Mouse (Mus musculus): ENCODE measurements around the gene Tor1aip1. TPM values are rescaled to one million over a fixed set of nuclear protein-coding genes. Genes with fewer than 3 reads are reported as not detected.

Tor1aip1 gene
- polyA plus RNA-seq, 1 experiment from 2014 or later = 48.3 TPM

DNA sequence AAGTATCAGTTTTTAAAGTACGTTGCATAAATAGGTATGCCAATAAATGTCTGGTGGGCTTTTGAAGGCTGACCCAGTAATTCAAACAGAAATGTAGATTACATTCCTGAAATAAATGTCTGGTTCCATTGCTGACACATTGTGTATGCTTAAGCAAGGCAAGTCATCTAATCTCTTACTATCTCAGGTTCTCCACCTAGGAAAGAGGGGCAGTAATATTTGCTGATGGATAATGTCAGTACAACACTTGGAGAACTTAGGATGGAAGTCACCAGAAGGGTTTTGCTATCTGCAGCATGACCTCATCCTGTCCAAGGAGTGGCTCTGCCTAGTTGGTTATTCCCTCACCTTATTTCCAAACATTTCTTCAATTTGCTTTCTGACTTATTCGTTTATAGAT lies 41.8 kb downstream of the Tor1aip1 start:
- no peaks in the 10 kb centered on the region for H3K27me3 ChIP-seq (ENCODE audit: control insufficient read depth, insufficient read depth, low read length)
- no peak overlapping the region for H3K9ac ChIP-seq (replicated peaks; ENCODE audit: low read depth, low read length)
- 56% methylated on average over 2 of the region's 2 CpGs for WGBS
- no peak overlapping the region for H3K4me2 ChIP-seq (replicated peaks; ENCODE audit: low read depth, low read length)
- H3K4me3 ChIP-seq (ENCODE audit: low read depth, low read length) = no peak overlapping the region
- no peak overlapping the region for H3K27ac ChIP-seq (ENCODE audit: low read length)
- H3K36me3 ChIP-seq (ENCODE audit: control insufficient read depth, insufficient read depth, low read length) = no peaks in the 10 kb centered on the region
- no peaks in the 10 kb centered on the region for H3K9me3 ChIP-seq (ENCODE audit: control insufficient read depth, low read depth, low read length)
- H3K4me1 ChIP-seq (ENCODE audit: control insufficient read depth, insufficient read depth, low read length) = peaks cover 4% of the 10 kb centered on the region; the same call in 1 of the 2 replicates
- ATAC-seq (ENCODE audit: insufficient number of reproducible peaks, insufficient read depth, low FRiP score, low read depth) = peak; percentile 83

DNA sequence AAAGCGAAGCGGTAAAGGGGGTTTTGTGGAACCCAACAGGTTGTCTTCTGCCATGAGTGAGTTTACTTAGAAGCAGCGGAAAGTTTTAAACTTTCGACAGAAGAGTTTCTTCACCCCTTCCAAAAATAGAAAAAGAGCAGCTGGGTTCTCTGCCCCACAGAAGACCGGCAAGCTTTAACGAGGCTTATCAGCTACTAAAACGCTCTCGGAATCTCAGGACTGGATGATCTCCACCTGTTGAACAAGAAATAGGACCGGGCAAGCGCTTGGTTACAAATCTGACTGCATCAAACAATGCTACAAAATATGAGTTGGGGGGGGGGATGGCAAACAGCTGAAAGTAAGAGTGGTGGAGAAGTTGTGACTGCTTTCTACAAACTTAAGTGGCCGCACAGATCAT lies 45.9 kb downstream of the Tor1aip1 start:
- H3K27ac ChIP-seq (ENCODE audit: low read length) = no peak overlapping the region; the same call in 1 of the 2 replicates

DNA sequence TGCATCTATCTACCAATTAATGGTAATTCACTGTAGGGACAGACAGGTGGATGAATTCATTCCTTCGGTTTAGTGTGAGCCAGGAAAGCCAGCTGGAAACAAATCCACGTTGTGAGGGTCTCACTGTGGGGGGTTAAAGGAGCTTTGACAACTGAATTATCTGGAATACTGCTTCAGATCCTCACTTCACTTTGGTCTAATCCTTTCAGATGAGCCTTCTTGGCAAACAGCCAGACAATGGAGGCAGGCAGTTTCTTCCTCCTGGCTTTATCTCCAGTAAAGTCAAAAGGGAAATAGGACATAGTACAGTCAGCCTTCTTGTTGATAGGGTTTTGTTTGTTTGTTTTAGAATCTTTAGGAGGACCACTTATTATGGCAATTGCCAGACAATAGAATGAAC lies 46.9 kb downstream of the Tor1aip1 start:
- Histone ChIP-seq H3K9ac (replicated peaks; ENCODE audit: low read depth, low read length) (no peak overlapping the region), H3K27ac (ENCODE audit: low read length) (no peak overlapping the region), H3K4me2 (replicated peaks; ENCODE audit: low read depth, low read length) (no peak overlapping the region), H3K4me1 (ENCODE audit: control insufficient read depth, insufficient read depth, low read length) (peaks cover 9% of the 10 kb centered on the region; the same call in 1 of the 2 replicates), H3K36me3 (ENCODE audit: control insufficient read depth, insufficient read depth, low read length) (no peaks in the 10 kb centered on the region), H3K27me3 (ENCODE audit: control insufficient read depth, insufficient read depth, low read length) (no peaks in the 10 kb centered on the region), H3K4me3 (ENCODE audit: low read depth, low read length) (no peak overlapping the region), H3K9me3 (ENCODE audit: control insufficient read depth, low read depth, low read length) (no peaks in the 10 kb centered on the region)
- no peak for ATAC-seq (ENCODE audit: insufficient number of reproducible peaks, insufficient read depth, low FRiP score, low read depth)
- whole genome bisulfite sequencing = 21% methylated on average over 2 of the region's 2 CpGs

More for the DNA sequence above, 45.9 kb downstream of the Tor1aip1 start:
- no peaks in the 10 kb centered on the region for H3K9me3 ChIP-seq (ENCODE audit: control insufficient read depth, low read depth, low read length)
- H3K4me1 ChIP-seq (ENCODE audit: control insufficient read depth, insufficient read depth, low read length) = peaks cover 9% of the 10 kb centered on the region; the same call in 1 of the 2 replicates
- 0 out of 2 replicates have a peak overlapping the region, but pooled peaks have one; percentile 7 for H3K4me2 ChIP-seq (replicated peaks; ENCODE audit: low read depth, low read length)
- H3K4me3 ChIP-seq (ENCODE audit: low read depth, low read length) = no peak overlapping the region
- ATAC-seq (ENCODE audit: insufficient number of reproducible peaks, insufficient read depth, low FRiP score, low read depth) = no peak
- no peaks in the 10 kb centered on the region for H3K36me3 ChIP-seq (ENCODE audit: control insufficient read depth, insufficient read depth, low read length)
- no peak overlapping the region for H3K9ac ChIP-seq (replicated peaks; ENCODE audit: low read depth, low read length)
- WGBS = 36% methylated on average over 11 of the region's 11 CpGs
- H3K27me3 ChIP-seq (ENCODE audit: control insufficient read depth, insufficient read depth, low read length) = no peaks in the 10 kb centered on the region

DNA sequence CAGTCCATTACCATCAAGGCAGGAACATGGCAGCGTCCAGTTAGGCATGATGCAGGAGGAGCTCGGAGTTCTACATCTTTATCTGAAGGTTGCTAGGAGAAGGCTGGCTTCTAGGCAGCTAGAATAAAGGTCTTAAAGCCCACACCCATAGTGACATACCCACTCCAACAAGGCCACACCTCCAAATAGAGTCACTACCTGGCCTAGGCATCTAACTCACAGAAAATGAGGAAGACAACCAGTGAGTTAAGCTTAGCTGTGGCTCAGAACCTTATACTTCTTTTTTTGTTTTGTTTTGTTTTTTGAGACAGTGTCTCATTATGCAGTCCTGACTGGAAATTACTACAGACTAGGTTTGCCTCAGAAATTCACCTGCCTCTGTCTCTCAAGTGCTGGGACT lies 48.7 kb downstream of the Tor1aip1 start:
- Histone ChIP-seq H3K4me3 (ENCODE audit: low read depth, low read length) (no peak overlapping the region), H3K36me3 (ENCODE audit: control insufficient read depth, insufficient read depth, low read length) (no peaks in the 10 kb centered on the region), H3K4me1 (ENCODE audit: control insufficient read depth, insufficient read depth, low read length) (peaks cover 9% of the 10 kb centered on the region; the same call in 1 of the 2 replicates), H3K27me3 (ENCODE audit: control insufficient read depth, insufficient read depth, low read length) (no peaks in the 10 kb centered on the region), H3K9ac (replicated peaks; ENCODE audit: low read depth, low read length) (no peak overlapping the region), H3K4me2 (replicated peaks; ENCODE audit: low read depth, low read length) (no peak overlapping the region), H3K9me3 (ENCODE audit: control insufficient read depth, low read depth, low read length) (no peaks in the 10 kb centered on the region), H3K27ac (ENCODE audit: low read length) (no peak overlapping the region)
- ATAC-seq (ENCODE audit: insufficient number of reproducible peaks, insufficient read depth, low FRiP score, low read depth) = no peak
- 62% methylated on average over 2 of the region's 2 CpGs for WGBS

DNA sequence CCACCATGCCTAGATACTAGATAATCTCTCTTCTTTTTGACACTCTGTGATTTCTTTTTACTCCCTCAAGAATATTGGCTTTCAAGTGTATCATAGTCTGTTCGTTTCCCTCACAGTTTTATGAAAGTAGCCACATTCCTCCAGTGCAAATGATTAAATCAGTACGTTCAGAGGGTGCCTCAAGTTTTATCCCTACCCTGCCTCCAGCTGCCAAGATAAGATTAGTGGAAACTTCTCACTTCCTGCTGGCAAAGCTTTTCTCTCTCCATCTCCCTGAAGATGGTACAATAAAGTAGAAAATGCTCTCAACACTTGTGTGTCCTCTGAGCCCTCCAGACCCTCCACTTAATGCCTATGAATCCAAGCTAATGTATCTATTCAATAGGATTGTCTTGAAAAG lies 61.3 kb downstream of the Tor1aip1 start:
- H3K27ac ChIP-seq (ENCODE audit: low read length) = no peak overlapping the region
- no peak overlapping the region for H3K9ac ChIP-seq (replicated peaks; ENCODE audit: low read depth, low read length)
- no peak overlapping the region for H3K4me2 ChIP-seq (replicated peaks; ENCODE audit: low read depth, low read length)
- H3K36me3 ChIP-seq (ENCODE audit: control insufficient read depth, insufficient read depth, low read length) = no peaks in the 10 kb centered on the region
- WGBS = 46% methylated on average over 2 of the region's 2 CpGs
- H3K4me3 ChIP-seq (ENCODE audit: low read depth, low read length) = no peak overlapping the region
- peaks cover 7% of the 10 kb centered on the region; the same call in 1 of the 2 replicates for H3K4me1 ChIP-seq (ENCODE audit: control insufficient read depth, insufficient read depth, low read length)
- no peaks in the 10 kb centered on the region for H3K27me3 ChIP-seq (ENCODE audit: control insufficient read depth, insufficient read depth, low read length)
- no peak for ATAC-seq (ENCODE audit: insufficient number of reproducible peaks, insufficient read depth, low FRiP score, low read depth)
- H3K9me3 ChIP-seq (ENCODE audit: control insufficient read depth, low read depth, low read length) = no peaks in the 10 kb centered on the region

DNA sequence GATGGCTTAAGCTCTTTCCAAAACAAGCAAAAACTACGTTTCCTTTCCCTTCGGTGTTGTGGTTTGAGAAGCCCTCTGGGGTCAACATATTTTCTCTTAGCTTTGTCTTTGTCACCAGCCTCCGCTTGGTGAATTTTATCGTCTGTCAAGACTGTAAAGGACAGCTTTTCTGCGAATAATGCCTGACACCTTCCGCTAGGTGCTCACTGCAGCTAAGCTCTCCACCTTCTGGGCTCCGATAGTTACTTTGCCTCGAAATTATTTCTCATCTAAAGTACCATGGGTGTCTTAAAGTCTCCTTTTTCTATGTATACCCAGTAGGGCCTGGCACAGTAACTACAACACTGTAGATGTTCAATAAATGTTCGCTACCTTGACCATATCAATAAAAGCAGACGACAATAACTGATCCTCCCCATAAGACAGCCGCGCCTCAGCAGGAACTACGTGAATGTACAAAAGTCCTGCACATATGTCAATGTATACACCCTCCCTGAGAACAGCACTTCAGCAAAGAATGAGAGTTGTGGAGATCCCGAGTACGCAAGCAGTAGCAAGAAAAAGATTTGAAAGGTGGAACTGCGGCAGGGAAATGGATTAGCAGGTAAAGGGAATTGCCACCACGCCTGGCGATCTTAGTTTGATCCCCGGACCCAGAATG lies 62.4 kb downstream of the Tor1aip1 start:
- H3K4me3 ChIP-seq (ENCODE audit: low read depth, low read length) = peak overlapping the region; percentile 99

DNA sequence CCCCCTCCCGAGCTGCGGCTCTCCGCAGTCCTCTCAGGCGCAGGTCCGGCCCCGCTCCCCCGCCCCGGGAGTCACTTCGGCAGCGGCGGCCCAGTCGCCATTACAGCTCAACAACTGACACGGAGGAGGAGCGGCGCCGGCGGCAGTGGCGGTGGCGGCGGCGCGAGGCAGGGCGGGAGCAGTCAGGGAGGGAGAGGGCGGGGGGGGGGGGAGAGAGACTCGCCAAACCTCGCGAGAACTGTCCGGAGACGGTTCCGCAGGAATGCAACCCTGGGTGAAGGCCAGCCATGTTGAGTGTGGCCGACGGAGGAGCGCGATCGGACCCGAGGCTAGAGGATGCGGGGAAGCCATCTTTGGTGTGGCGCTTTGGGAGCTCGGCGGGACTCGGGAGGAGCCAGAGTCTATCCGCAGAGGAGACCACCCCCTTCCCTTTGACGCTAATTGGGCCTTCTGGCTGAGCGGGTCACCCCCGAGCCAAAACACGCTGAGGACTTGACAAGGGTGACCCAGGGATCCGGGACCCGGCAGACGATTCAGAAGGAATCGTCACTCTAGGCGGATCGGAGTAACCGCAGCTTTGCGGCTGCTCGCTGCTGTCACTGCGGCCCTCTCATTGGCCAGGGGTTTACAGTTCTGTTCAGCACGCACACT lies 63.1 kb downstream of the Tor1aip1 start, which contains the start of gene Cep350:
Gene Cep350 (minus strand): TSS at position 188 of the 651 bp plus-strand sequence.
- peak within 1 kb of the TSS; percentile 93 for H3K27ac ChIP-seq (ENCODE audit: low read length)
- no peaks in the 10 kb centered on the region; the same call in 1 of the 2 replicates for H3K36me3 ChIP-seq (ENCODE audit: control insufficient read depth, insufficient read depth, low read length)
- ATAC-seq (ENCODE audit: insufficient number of reproducible peaks, insufficient read depth, low FRiP score, low read depth) = peak; percentile 99
- H3K4me2 ChIP-seq (replicated peaks; ENCODE audit: low read depth, low read length) = peak within 1 kb of the TSS; percentile 70
- H3K9ac ChIP-seq (replicated peaks; ENCODE audit: low read depth, low read length) = peak within 1 kb of the TSS; percentile 98
- no peaks in the 10 kb centered on the region for H3K9me3 ChIP-seq (ENCODE audit: control insufficient read depth, low read depth, low read length)
- H3K4me3 ChIP-seq (ENCODE audit: low read depth, low read length) = peak within 1 kb of the TSS; percentile 99
- WGBS = 0% methylated on average over 40 of the region's 57 CpGs
- H3K27me3 ChIP-seq (ENCODE audit: control insufficient read depth, insufficient read depth, low read length) = no peaks in the 10 kb centered on the region
- H3K4me1 ChIP-seq (ENCODE audit: control insufficient read depth, insufficient read depth, low read length) = peaks cover 7% of the 10 kb centered on the region; the same call in 1 of the 2 replicates

More for the DNA sequence above, 62.4 kb downstream of the Tor1aip1 start:
- Histone ChIP-seq H3K36me3 (ENCODE audit: control insufficient read depth, insufficient read depth, low read length) (no peaks in the 10 kb centered on the region), H3K9ac (replicated peaks; ENCODE audit: low read depth, low read length) (peak overlapping the region; percentile 45; the same call in 1 of the 2 replicates), H3K27ac (ENCODE audit: low read length) (peak overlapping the region; percentile 77), H3K27me3 (ENCODE audit: control insufficient read depth, insufficient read depth, low read length) (no peaks in the 10 kb centered on the region), H3K4me2 (replicated peaks; ENCODE audit: low read depth, low read length) (peak overlapping the region; percentile 65), H3K9me3 (ENCODE audit: control insufficient read depth, low read depth, low read length) (no peaks in the 10 kb centered on the region), H3K4me1 (ENCODE audit: control insufficient read depth, insufficient read depth, low read length) (peaks cover 7% of the 10 kb centered on the region; the same call in 1 of the 2 replicates)
- ATAC-seq (ENCODE audit: insufficient number of reproducible peaks, insufficient read depth, low FRiP score, low read depth) = no peak
- 6% methylated on average over 19 of the region's 19 CpGs for WGBS

DNA sequence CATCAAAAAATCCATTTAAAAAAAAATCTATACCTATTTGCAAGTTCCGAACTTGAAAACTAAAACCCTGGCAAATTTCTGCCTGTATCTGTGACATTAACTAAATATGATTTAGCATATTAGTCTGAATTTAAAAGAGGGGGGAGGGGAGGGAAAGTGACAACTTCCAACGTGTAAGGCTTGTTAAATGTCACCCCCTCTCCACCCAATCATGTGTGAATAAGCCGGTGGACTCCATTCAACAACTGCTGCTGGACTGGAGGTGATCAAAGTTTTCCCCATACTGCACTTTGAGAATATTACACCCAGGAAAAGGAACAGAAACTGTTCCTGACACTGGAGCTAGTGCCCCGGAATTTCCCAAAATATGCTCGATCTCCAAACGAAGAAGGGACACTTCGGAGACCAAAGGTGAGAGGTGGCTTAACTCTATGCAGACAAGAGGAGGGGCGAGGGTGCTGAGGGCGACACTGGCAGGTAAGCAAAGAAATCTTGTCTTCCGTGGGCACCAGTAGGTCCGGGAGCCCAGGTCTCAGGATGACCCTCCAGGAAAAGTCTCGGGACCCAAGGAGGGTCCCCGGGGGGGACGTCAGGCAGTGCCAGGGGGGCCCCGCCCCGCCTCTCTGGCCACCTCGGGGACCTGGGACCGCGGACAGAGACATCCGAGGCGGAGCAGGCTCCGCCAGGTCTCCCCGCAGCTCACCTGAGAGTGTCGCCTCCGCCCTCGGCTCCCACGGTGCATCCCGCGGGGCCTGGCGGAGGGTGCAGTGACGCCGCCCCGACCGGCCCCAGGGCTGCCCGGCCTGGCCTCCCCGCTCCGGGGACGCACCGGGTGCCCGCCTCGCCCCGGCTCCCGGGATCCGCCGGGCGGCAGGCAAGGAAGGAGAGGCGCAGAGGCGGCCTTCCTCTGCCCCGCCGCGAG lies 63.9 kb downstream of the Tor1aip1 start:
- no peaks in the 10 kb centered on the region for H3K9me3 ChIP-seq (ENCODE audit: control insufficient read depth, low read depth, low read length)
- no peaks in the 10 kb centered on the region; the same call in 1 of the 2 replicates for H3K36me3 ChIP-seq (ENCODE audit: control insufficient read depth, insufficient read depth, low read length)
- peak; percentile 60 for ATAC-seq (ENCODE audit: insufficient number of reproducible peaks, insufficient read depth, low FRiP score, low read depth)
- H3K27ac ChIP-seq (ENCODE audit: low read length) = peak overlapping the region; percentile 93
- peak overlapping the region; percentile 98 for H3K9ac ChIP-seq (replicated peaks; ENCODE audit: low read depth, low read length)
- no peaks in the 10 kb centered on the region for H3K27me3 ChIP-seq (ENCODE audit: control insufficient read depth, insufficient read depth, low read length)
- H3K4me2 ChIP-seq (replicated peaks; ENCODE audit: low read depth, low read length) = peak overlapping the region; percentile 70
- H3K4me1 ChIP-seq (ENCODE audit: control insufficient read depth, insufficient read depth, low read length) = peaks cover 7% of the 10 kb centered on the region; the same call in 1 of the 2 replicates
- 2% methylated on average over 31 of the region's 51 CpGs for WGBS
- peak overlapping the region; percentile 99 for H3K4me3 ChIP-seq (ENCODE audit: low read depth, low read length)
